Mouse (Mus musculus) ES-E14 (cell line): ENCODE measurements at regions not wholly inside any gene's neighbourhood (a gene's known extent, or its start where the extent isn't known, plus 50 kb on each side); places are given as distances from the start of the nearest gene placed in this dataset.

ENCODE experiments used
- DNase-seq: peaks from one replicate; pipeline ENCODE4 v3.0.0-alpha.2; 2013; ENCODE audit warnings: low read depth, low spot score
- H3K27ac ChIP-seq: 2 replicates; pipeline ENCODE4 v1.5.1; 2012; ENCODE audit warnings: low read depth, mild to moderate bottlenecking, low read length, moderate library complexity, mixed read lengths; ENCODE audit not compliant: poor library complexity, insufficient read depth, severe bottlenecking
- H3K36me3 ChIP-seq: 2 replicates; pipeline ENCODE4 v1.6.1; 2012; ENCODE audit warnings: mild to moderate bottlenecking, low read length, moderate library complexity, mixed read lengths; ENCODE audit not compliant: control insufficient read depth, poor library complexity, insufficient read depth, severe bottlenecking
- H3K4me1 ChIP-seq, 2 experiments: fragments of 150-350 bp in 1 of 2; sonication (generic) in 1 of 2; 2 replicates each; pipeline ENCODE4 v1.6.1; 2012; ENCODE audit warnings: low read length in 2 of 2, mild to moderate bottlenecking in 1 of 2, mixed read lengths in 1 of 2; ENCODE audit not compliant: control insufficient read depth in 2 of 2, insufficient read depth in 2 of 2, poor library complexity in 1 of 2
- H3K4me3 ChIP-seq, 2 experiments: fragments of 150-350 bp in 1 of 2; sonication (generic) in 1 of 2; 2 replicates each; pipeline ENCODE4 v1.5.1; 2012; ENCODE audit warnings: low read length in 2 of 2, low read depth in 1 of 2, mild to moderate bottlenecking in 1 of 2, mixed read lengths in 1 of 2; ENCODE audit not compliant: insufficient read depth in 1 of 2, poor library complexity in 1 of 2, severe bottlenecking in 1 of 2
- H3K9ac ChIP-seq: 2 replicates; pipeline ENCODE4 v1.6.1; 2012; ENCODE audit warnings: low read depth, mild to moderate bottlenecking, low read length, mixed read lengths; ENCODE audit not compliant: poor library complexity, insufficient read depth, severe bottlenecking
- H3K9me3 ChIP-seq: fragments of 150-350 bp; sonication (generic); 2 replicates; pipeline ENCODE4 v1.6.1; 2012; ENCODE audit warnings: low read depth, mild to moderate bottlenecking, low read length; ENCODE audit not compliant: control insufficient read depth, insufficient read depth
- CHD2 ChIP-seq: IDR thresholded peaks from 2 replicates; pipeline ENCODE4 v1.6.1; 2014; ENCODE audit warnings: mild to moderate bottlenecking, low read depth, low read length, inconsistent platforms
- HCFC1 ChIP-seq: IDR thresholded peaks from 2 replicates; pipeline ENCODE4 v1.6.1; 2012; ENCODE audit warnings: low read length, inconsistent platforms, borderline replicate concordance; ENCODE audit not compliant: insufficient read depth
- MAFK ChIP-seq: IDR thresholded peaks from 2 replicates; pipeline ENCODE4 v1.6.1; 2014; ENCODE audit warnings: mild to moderate bottlenecking, low read depth, low read length, inconsistent platforms; ENCODE audit not compliant: insufficient read depth
- ZC3H11A ChIP-seq: IDR thresholded peaks from 2 replicates; pipeline ENCODE4 v1.6.1; 2012; ENCODE audit warnings: low read depth, mild to moderate bottlenecking, inconsistent platforms, low read length, borderline replicate concordance
- ZNF384 ChIP-seq: IDR thresholded peaks from 2 replicates; pipeline ENCODE4 v1.6.1; 2012; ENCODE audit warnings: low read depth, low read length, inconsistent platforms
- in situ Hi-C, 2 experiments: fragments of 600-800 bp; cut with MboI; formaldehyde crosslinking; loops; one replicate each; pipeline ENCODE4 v1.15.1; 2025; ENCODE audit warnings: low sequenced_read_pairs in 2 of 2, inconsistent platforms in 1 of 2; ENCODE audit not compliant: unreplicated experiment in 2 of 2

GRCm38 (mm10) chr11:32113118-32113826 is 86.8 kb downstream of the Il9r start:
- Histone ChIP-seq H3K36me3 (no peaks in the 10 kb centered on the region), H3K4me3 (no peak overlapping the region), H3K27ac (no peak overlapping the region), H3K4me1 (peaks cover 0 to 6% of the 10 kb centered on the region in 2 experiments; a peak in 1 of 4 replicates), H3K9me3 (no peaks in the 10 kb centered on the region), H3K9ac (no peak overlapping the region)
- in situ Hi-C loops: no loop called here
- DNase-seq: peak; percentile 47
- no peak for TF ChIP-seq CHD2
- TF ChIP-seq MAFK: no peak
- no peak for TF ChIP-seq HCFC1
- TF ChIP-seq ZC3H11A: no peak
- no peak for TF ChIP-seq ZNF384

GRCm38 (mm10) chr11:32112521-32112920 is 87.6 kb downstream of the Il9r start:
- H3K27ac ChIP-seq: no peak overlapping the region
- H3K36me3 ChIP-seq: no peaks in the 10 kb centered on the region
- DNase-seq: no peak
- H3K9me3 ChIP-seq: no peaks in the 10 kb centered on the region
- H3K4me3 ChIP-seq: no peak overlapping the region
- TF ChIP-seq CHD2 (no peak), ZC3H11A (no peak), MAFK (no peak), ZNF384 (no peak), HCFC1 (no peak)
- in situ Hi-C loops: no loop called here
- peaks cover 0 to 6% of the 10 kb centered on the region in 2 experiments; a peak in 1 of 4 replicates for H3K4me1 ChIP-seq
- H3K9ac ChIP-seq: no peak overlapping the region

GRCm38 (mm10) chr11:32111841-32112240 is 88.2 kb downstream of the Il9r start:
- Histone ChIP-seq H3K36me3 (no peaks in the 10 kb centered on the region), H3K27ac (no peak overlapping the region), H3K9ac (no peak overlapping the region), H3K4me3 (no peak overlapping the region), H3K4me1 (peaks cover 0 to 6% of the 10 kb centered on the region in 2 experiments; a peak in 1 of 4 replicates), H3K9me3 (no peaks in the 10 kb centered on the region)
- no peak for TF ChIP-seq ZNF384
- no peak for TF ChIP-seq CHD2
- no peak for TF ChIP-seq ZC3H11A
- in situ Hi-C loops: no loop called here
- no peak for DNase-seq

- Histone ChIP-seq H3K4me3 (no peak overlapping the region), H3K27ac (no peak overlapping the region), H3K9ac (no peak overlapping the region), H3K9me3 (no peaks in the 10 kb centered on the region), H3K4me1 (peaks cover 0 to 6% of the 10 kb centered on the region in 2 experiments; a peak in 1 of 4 replicates), H3K36me3 (no peaks in the 10 kb centered on the region)
- no peak for TF ChIP-seq ZNF384
- no peak for TF ChIP-seq CHD2
- no peak for TF ChIP-seq ZC3H11A
- no peak for TF ChIP-seq MAFK
- TF ChIP-seq HCFC1: no peak
- no peak for DNase-seq
- in situ Hi-C loops: no loop called here
Observed at GRCm38 (mm10) chr11:32109911-32110310, 90.2 kb downstream of the Il9r start.
